Mouse (Mus musculus): ENCODE data around the gene Gtf2a1. TPM values are rescaled to one million over a fixed set of nuclear protein-coding genes. Genes with fewer than 3 reads are reported as not detected.
A peak's percentile ranks its signal among the peaks of the same experiment; 100 is the strongest.
"Not testable (repeated sequence)": the region's sequence is repeated elsewhere in the genome, so short reads cannot be mapped to it uniquely, and the experiment has no call there.

Gtf2a1 gene
- polyA plus RNA-seq, 1 experiment from 2014 or later, result 28.0 TPM

DNA sequence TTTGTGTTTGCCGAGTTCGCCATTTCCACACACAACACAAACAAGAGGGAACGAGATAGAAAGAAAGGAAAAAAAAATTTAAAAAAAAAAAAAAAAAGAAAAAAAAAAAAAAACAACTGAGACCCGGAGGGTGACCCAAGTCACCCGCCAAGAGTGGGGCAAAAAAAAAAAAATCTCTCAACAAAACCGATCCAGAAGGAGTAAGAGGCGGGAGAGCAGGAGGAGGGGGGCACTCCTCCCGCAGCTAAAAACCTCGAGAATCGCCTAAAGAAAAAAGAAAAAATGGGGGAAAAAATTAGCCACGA lies 793 bp downstream of the Gtf2a1 start:
- Histone ChIP-seq H3K4me3 (peak overlapping the region; percentile 89), H3K9ac (peak overlapping the region; percentile 99), H3K27me3 (replicated peaks) (no peaks in the 10 kb centered on the region), H3K4me1 (peaks cover 23% of the 10 kb centered on the region), H3K4me2 (peak overlapping the region; percentile 82), H3K27ac (peak overlapping the region; percentile 100), H3K9me3 (replicated peaks) (no peaks in the 10 kb centered on the region), H3K36me3 (peaks cover 21% of the 10 kb centered on the region)
- no peak for ATAC-seq
- under 1% methylated on average over 11 of the region's 11 CpGs for WGBS (ENCODE audit: insufficient replicate concordance)

DNA sequence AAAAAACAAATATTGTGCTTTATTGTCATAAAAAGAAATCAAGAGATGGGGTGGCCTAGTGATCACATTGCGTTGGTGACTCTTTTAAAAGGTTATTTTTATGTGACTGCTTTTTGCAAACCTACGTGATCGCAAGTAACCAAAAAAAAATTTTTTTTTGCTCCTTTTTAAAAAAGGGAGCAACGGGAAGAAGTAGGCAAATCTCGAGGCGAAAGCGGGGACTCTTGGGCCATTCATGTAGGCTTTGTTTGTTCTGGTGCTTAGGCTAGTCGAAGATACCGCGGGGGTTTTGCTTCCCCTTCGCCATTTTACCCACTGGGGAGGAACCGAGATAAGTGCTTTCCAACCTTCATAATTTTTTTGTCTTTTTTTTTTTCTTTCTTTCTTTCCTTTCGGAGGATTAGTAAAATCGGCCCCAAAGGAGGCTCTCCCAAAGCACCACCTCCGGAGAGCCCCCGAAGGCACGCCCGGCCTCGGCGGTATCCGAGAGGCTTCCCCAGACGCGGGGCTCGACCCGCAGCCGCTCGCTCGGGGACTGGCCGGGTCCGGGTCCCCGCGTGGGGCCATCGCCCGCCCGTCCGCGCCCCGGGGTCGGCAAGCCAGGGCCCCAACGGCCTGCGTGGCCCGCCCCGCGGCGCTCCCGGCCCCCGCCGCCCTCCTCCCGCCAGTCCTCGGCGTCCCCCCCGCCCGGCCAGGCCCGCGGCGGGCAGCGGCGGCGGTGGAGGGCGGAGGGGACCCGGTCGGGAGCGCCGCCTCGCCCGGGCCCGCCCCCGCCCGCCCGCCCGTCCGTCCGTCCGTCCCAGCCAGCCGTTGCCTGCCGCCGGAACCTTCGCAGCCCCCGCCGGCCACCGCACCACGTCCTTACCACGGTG lies 1.4 kb downstream of the Gtf2a1 start:
- WGBS (ENCODE audit: insufficient replicate concordance), result under 1% methylated on average over 71 of the region's 83 CpGs
- Histone ChIP-seq H3K9me3 (replicated peaks) (no peaks in the 10 kb centered on the region), H3K4me2 (peak overlapping the region; percentile 82), H3K27me3 (replicated peaks) (no peaks in the 10 kb centered on the region), H3K4me1 (peaks cover 23% of the 10 kb centered on the region), H3K9ac (peak overlapping the region; percentile 99), H3K27ac (peak overlapping the region; percentile 100), H3K4me3 (peak overlapping the region; percentile 89), H3K36me3 (peaks cover 27% of the 10 kb centered on the region)
- peak; percentile 57 for ATAC-seq

DNA sequence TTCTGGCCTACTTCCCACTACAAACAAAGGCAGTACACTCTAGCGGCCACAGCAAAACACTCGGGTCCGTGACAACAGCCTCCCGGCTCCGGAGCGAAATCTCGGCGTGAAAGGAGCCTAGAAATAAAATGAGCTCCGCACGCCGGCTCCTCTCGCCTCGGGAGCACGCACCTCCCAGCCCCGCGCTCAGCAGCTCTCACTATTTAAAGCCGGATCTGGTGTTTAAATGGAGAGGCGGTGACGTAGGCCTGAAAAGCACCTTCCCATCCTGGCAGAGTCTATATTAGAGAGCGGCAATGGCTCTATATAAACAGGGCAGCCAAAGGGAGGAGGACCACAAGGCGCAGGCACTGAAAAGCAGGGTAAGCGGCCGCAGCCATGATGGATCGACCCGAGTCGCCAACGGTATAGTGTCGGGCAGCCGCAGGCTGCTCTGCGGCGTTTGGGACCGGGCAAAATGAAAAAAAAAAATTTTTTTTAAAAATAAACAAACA lies 2.1 kb downstream of the Gtf2a1 start:
- no peaks in the 10 kb centered on the region for H3K9me3 ChIP-seq (replicated peaks)
- peak overlapping the region; percentile 99 for H3K9ac ChIP-seq
- peaks cover 25% of the 10 kb centered on the region for H3K4me1 ChIP-seq
- H3K27me3 ChIP-seq (replicated peaks), result no peaks in the 10 kb centered on the region
- H3K4me2 ChIP-seq, result peak overlapping the region; percentile 82
- peak overlapping the region; percentile 100 for H3K27ac ChIP-seq
- WGBS (ENCODE audit: insufficient replicate concordance), result under 1% methylated on average over 32 of the region's 32 CpGs
- peak; percentile 77 for ATAC-seq
- H3K4me3 ChIP-seq, result peak overlapping the region; percentile 89
- peaks cover 34% of the 10 kb centered on the region for H3K36me3 ChIP-seq

DNA sequence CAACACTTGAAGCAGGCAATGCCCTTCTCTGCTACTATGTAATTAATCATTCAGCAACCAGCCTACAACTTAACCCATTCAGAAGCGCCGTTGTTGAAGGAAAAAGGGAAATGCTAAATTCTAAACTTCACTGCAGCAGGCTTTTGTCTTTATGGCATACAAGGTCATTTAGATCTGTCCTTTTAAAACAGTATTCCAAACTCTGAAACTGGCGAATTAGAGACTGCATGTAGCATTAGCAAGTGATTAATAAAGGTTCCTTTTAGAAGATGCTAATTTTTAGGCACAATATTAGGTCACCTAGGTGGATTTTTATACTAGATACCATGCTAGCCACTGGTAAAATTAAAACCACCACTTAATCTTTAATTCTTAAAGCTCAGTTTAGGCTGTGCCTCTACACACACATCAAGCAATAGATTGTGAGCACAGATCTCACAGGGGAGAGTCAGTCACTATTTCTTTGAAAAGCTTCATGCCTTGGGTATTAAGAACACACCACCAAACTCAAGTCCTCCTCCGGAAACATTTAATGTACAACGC lies 2.7 kb downstream of the Gtf2a1 start:
- H3K4me2 ChIP-seq, result peak overlapping the region; percentile 82
- no peaks in the 10 kb centered on the region for H3K27me3 ChIP-seq (replicated peaks)
- 18% methylated on average over 5 of the region's 5 CpGs for whole genome bisulfite sequencing (ENCODE audit: insufficient replicate concordance)
- peak overlapping the region; percentile 99 for H3K9ac ChIP-seq
- H3K27ac ChIP-seq, result peak overlapping the region; percentile 100
- H3K36me3 ChIP-seq, result peaks cover 41% of the 10 kb centered on the region
- no peak for ATAC-seq
- peaks cover 30% of the 10 kb centered on the region for H3K4me1 ChIP-seq
- H3K4me3 ChIP-seq, result peak overlapping the region; percentile 89
- no peaks in the 10 kb centered on the region for H3K9me3 ChIP-seq (replicated peaks)

DNA sequence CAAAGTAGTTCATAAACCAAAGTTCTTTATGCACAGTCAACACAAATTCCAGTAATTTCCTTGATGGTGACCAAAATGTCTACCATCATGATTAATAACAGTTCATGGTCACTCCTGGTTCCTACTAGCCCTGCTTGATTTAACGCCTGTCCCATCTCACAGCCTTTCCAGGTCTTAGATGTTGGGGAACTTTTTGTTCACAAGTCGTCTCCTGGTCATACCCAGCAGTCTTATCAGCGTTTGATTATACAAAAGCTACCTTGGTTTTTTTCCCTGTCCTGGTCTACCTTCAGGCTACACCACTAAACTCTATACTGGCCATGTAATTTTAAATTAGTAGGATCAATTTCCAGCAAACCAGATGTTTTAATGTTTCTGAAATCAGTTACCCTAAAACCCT lies 3.2 kb downstream of the Gtf2a1 start:
- H3K4me1 ChIP-seq, result peaks cover 34% of the 10 kb centered on the region
- peak overlapping the region; percentile 99 for H3K9ac ChIP-seq
- ATAC-seq, result no peak
- peak overlapping the region; percentile 89 for H3K4me3 ChIP-seq
- H3K36me3 ChIP-seq, result peaks cover 46% of the 10 kb centered on the region
- WGBS (ENCODE audit: insufficient replicate concordance), result 49% methylated on average over 3 of the region's 3 CpGs
- H3K4me2 ChIP-seq, result peak overlapping the region; percentile 82
- H3K27me3 ChIP-seq (replicated peaks), result no peaks in the 10 kb centered on the region
- no peaks in the 10 kb centered on the region for H3K9me3 ChIP-seq (replicated peaks)
- no peak overlapping the region for H3K27ac ChIP-seq

DNA sequence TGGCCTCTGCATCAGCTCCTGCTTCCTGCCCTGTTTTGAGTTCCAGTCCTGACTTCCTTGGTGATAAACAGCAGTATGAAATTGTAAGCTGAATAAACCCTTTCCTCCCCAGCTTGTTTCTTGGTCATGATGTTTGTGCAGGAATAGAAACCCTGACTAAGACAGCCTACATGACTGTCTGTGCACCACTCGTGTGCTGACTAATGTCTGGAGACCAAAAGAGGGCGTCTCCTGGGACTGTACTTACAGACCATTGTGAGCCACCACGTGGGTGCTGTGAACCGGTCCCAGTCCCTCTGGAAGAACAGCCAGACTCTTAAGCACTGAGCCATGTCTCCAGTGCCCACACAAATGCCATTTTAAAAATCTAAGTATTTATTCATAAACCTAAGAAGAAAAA lies 4.5 kb downstream of the Gtf2a1 start:
- WGBS (ENCODE audit: insufficient replicate concordance), result 88% methylated on average over 4 of the region's 4 CpGs
- H3K9me3 ChIP-seq (replicated peaks); H3K27ac ChIP-seq; H3K9ac ChIP-seq; H3K4me2 ChIP-seq; ATAC-seq; H3K27me3 ChIP-seq (replicated peaks); H3K4me3 ChIP-seq: not testable (repeated sequence)
- H3K36me3 ChIP-seq, result peaks cover 57% of the 10 kb centered on the region
- peaks cover 40% of the 10 kb centered on the region for H3K4me1 ChIP-seq

DNA sequence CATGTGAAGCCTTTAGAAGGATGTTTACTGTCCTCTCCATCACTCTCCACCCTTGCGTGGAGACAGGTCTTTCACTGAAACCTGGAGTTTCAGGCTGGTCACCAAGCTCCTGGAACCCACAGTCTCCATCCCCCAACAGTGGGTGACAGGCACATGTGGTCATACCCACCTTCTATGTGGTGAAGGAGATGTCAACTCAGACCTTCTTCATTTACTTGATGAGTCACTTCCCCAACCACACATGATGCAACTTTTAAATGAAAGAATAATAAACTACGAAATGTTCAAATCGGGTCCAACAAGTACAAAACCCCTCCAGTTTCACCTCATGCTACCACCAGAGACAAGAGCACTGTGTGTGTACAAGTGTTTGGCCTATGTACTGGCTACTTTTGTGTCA lies 5.1 kb downstream of the Gtf2a1 start:
- no peak for ATAC-seq
- no peaks in the 10 kb centered on the region for H3K9me3 ChIP-seq (replicated peaks)

DNA sequence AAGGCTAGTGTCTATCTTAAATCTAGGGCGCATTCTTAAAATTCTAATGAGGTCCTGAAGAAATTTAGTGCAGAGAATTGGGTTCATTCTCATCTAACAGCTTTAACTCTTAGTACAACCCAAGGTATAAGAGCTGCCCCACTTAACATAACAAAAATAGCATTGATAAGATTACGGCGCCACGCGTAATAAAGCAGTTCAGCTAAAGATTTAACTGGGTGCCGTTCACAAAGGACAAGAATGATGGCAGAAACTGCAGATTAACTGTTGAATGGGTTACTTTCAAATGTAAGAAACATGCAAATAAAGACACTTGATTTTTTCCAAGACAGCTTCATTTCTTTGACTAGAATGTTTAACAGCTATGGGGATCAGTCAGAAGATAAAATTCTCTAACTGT lies 6.9 kb downstream of the Gtf2a1 start:
- Histone ChIP-seq H3K4me1 (peaks cover 49% of the 10 kb centered on the region), H3K9me3 (replicated peaks) (no peaks in the 10 kb centered on the region), H3K4me3 (no peak overlapping the region), H3K4me2 (no peak overlapping the region), H3K9ac (no peak overlapping the region), H3K27me3 (replicated peaks) (no peaks in the 10 kb centered on the region), H3K27ac (no peak overlapping the region), H3K36me3 (peaks cover 74% of the 10 kb centered on the region)
- WGBS (ENCODE audit: insufficient replicate concordance), result 86% methylated on average over 6 of the region's 6 CpGs
- ATAC-seq, result no peak

More for the DNA sequence above, 5.1 kb downstream of the Gtf2a1 start:
- no peak overlapping the region for H3K4me2 ChIP-seq
- H3K4me3 ChIP-seq, result no peak overlapping the region
- no peaks in the 10 kb centered on the region for H3K27me3 ChIP-seq (replicated peaks)
- no peak overlapping the region for H3K9ac ChIP-seq
- WGBS (ENCODE audit: insufficient replicate concordance), result 80% methylated on average over 3 of the region's 3 CpGs
- H3K27ac ChIP-seq, result no peak overlapping the region
- peaks cover 42% of the 10 kb centered on the region for H3K4me1 ChIP-seq
- H3K36me3 ChIP-seq, result peaks cover 61% of the 10 kb centered on the region

DNA sequence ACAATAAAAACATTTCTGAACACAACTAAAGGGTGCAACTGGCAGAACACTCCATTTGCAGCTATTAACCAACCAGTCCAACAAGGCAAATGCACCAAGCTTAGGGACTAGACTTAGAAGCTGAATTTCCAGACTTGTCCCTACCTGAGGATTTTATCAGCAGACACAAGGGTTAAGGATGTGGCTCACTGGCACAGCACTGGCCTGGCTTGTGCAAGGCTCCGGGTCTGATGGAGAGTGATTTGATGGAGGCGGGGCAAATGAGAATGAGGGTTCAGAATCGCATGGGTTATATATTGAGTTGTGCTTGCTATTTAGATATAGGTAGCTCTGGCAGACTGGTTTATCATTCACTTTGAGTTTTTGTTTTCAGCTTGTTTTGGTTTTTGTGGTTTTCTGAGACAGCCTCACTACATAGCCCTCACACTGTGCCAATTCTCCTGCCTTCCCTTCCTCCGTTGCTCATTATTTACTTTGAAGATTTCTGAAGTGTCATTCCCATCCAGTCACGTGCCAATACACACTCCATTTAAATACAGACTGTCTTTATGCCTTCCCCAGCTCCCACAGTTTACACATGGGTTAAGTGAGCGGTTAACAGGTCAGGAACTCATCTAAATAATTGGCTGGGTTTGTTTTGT lies 7.8 kb downstream of the Gtf2a1 start:
- Histone ChIP-seq H3K27me3 (replicated peaks) (no peaks in the 10 kb centered on the region), H3K9me3 (replicated peaks) (no peaks in the 10 kb centered on the region), H3K36me3 (peaks cover 82% of the 10 kb centered on the region), H3K4me3 (no peak overlapping the region), H3K27ac (no peak overlapping the region), H3K4me2 (no peak overlapping the region), H3K4me1 (peaks cover 45% of the 10 kb centered on the region), H3K9ac (no peak overlapping the region)
- ATAC-seq, result no peak
- 65% methylated on average over 6 of the region's 6 CpGs for WGBS (ENCODE audit: insufficient replicate concordance)

DNA sequence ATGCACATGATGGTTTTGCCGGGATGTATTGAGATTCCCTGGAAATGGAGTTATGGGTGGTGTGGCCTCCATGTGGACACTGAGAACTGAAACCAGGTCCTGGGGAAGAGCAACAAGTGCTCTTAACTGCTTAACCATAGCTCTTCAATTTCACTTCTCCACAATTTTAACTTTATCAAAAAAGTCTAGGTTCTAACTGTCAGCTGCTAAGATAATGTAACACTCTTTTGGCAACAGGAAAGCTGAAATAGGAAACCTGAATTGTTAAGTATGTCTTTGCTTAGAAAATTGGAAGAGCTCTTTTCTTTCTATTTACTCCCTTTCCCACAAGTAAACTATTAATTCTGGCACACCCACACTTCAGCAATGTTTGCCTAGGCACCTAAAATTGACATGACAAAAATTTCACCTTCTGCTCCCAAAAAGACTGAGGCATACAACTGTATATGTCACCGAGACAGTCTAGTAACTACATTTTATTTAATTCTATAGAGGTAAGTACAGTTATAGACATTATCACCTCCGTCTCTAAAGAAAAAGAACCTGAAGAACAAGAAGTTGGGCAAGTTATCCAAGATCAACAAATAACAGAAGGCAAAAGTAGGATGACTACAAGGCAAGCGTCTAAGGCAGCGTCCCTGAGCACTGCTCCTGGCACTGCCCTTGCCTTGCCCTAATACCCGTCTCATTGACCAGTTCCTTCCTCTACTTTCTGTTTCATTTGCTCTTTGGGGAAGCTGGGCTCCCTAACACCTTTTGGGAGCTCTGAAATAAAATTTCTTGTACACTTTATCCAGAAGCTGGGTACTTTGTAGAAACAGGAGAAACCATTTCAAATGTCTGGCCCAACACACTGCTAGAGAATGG lies 8.8 kb downstream of the Gtf2a1 start:
- Histone ChIP-seq H3K9me3 (replicated peaks) (no peaks in the 10 kb centered on the region), H3K27ac (no peak overlapping the region), H3K4me3 (no peak overlapping the region), H3K4me2 (peak overlapping the region; percentile 23), H3K4me1 (peaks cover 37% of the 10 kb centered on the region), H3K36me3 (peaks cover 88% of the 10 kb centered on the region), H3K9ac (no peak overlapping the region), H3K27me3 (replicated peaks) (no peaks in the 10 kb centered on the region)
- no peak for ATAC-seq
- 81% methylated on average over 6 of the region's 6 CpGs for WGBS (ENCODE audit: insufficient replicate concordance)

DNA sequence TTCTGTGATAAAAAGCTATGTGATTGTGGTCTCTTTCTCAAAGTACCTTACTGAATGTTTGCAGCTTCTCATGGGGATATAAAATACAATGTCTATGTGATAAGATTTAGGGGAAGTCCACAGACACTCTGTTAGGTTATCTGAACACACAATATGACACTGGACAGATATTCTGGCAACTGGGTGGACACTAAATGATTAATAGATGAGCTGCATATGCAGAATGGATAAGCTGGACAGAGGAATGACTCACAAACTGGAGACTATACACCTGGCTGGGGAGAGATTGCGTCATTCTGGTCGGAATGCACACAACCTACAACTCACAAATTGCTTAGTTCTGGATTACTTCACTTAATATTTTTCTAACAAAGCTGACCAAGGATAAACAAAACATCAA lies 10.6 kb downstream of the Gtf2a1 start:
- ATAC-seq, result peak; percentile 51; the same call in 1 of the 2 replicates
- 62% methylated on average over 2 of the region's 2 CpGs for WGBS (ENCODE audit: insufficient replicate concordance)

More for the DNA sequence above, 10.6 kb downstream of the Gtf2a1 start:
- Histone ChIP-seq H3K4me2 (no peak overlapping the region), H3K4me1 (peaks cover 37% of the 10 kb centered on the region), H3K9ac (no peak overlapping the region), H3K27ac (no peak overlapping the region), H3K36me3 (peaks cover 87% of the 10 kb centered on the region), H3K9me3 (replicated peaks) (no peaks in the 10 kb centered on the region), H3K27me3 (replicated peaks) (no peaks in the 10 kb centered on the region), H3K4me3 (no peak overlapping the region)
